Mouse (Mus musculus) heart, adult 10 weeks (tissue): ENCODE data around the gene F13b. TPM values are rescaled to one million over a fixed set of nuclear protein-coding genes. Genes with fewer than 3 reads are reported as not detected.

ENCODE experiments used
- polyA plus RNA-seq: library from polyadenylated mRNA; stranded (reverse); fragments of 350-450 nt; fragmentation: Illumina TruSeq; extraction: RNeasy Lipid Tissue Mini Kit (QIAGEN cat#74804); gene quantifications from one replicate; pipeline ENCODE4 v1.2.3, GENCODE M21; 2014; ENCODE audit warnings: low read depth, low replicate concordance

The F13b gene
- polyA plus RNA-seq, result 0.52 TPM

DNA sequence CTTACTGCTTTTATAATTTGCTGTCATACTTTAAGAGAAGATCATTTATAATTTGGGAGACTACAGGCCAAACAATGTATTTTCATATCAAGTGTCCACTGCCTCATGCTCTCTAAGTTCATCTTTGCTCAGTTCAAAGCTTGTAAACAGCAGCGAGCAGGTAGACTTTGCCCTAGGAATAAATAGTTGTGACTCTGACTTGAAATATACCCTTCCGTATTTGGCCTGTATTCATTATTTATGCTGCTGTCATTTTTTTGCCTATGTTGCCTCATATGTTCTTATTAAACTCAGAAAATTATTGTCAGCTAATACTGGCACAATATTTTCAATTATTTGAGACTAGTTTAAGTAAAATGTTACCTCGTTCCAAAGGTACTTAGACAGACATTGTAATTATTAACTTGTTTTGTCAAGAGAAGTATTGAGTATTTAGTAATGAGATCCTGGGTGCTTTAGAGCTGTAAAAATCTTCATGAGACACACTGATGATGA is at the start of gene F13b:
Gene F13b (plus strand): TSS at position 445 of the 495 bp plus-strand sequence.

GRCm38 (mm10) chr1:139454340-139455225 is 46.9 kb upstream of the F13b start, which contains the start of gene Aspm:
Gene Aspm (plus strand): TSS chr1:139454772.

DNA sequence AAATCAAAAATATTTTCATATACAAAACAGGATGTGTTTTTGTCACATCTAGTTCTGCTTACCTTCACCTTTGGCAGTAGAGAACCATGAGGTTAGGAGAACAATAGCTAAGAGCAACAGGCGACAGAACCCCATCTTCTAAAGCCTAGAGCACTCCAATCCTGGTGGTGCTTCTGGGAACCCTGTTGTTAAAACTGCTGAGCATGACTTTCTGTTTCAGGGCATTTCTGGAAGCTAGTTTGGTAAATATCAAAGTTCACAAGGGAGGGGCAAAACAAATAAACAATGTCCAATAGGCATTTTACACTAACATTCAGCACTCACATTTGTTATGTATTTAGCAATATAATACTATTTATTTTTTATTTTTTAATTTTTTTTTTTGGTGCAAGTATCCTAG is 58.5 kb downstream of the F13b start, which contains the start of gene Cfhr1:
Gene Cfhr1 (minus strand): TSS at position 249 of the 400 bp plus-strand sequence.

Other genes starting within 250 kb of the F13b start
- gene Crb1, start 124.6 kb upstream of the F13b start, polyA plus RNA-seq, result 0.68 TPM
- gene Zbtb41, start 79.4 kb upstream of the F13b start, polyA plus RNA-seq, result 7.8 TPM
- 0.10 TPM for gene Aspm, start 46.9 kb upstream of the F13b start, polyA plus RNA-seq
- not detected for gene Cfhr1, start 58.6 kb downstream of the F13b start, polyA plus RNA-seq